Mouse (Mus musculus): ENCODE results near the gene Ccdc51. TPM values are rescaled to one million over a fixed set of nuclear protein-coding genes. Genes with fewer than 3 reads are reported as not detected.
A peak's percentile ranks its signal among the peaks of the same experiment; 100 is the strongest.

Gene Ccdc51
- polyA plus RNA-seq, 1 experiment from 2014 or later = 14.1 TPM

GRCm38 (mm10) chr9:109058006-109058765 lies 24.1 kb upstream of the Ccdc51 start:
- Histone ChIP-seq H3K27ac (peak overlapping the region; percentile 92), H3K36me3 (peaks cover 63% of the 10 kb centered on the region), H3K4me3 (no peak overlapping the region), H3K4me1 (peaks cover 38% of the 10 kb centered on the region), H3K9ac (peak overlapping the region; percentile 75), H3K27me3 (no peaks in the 10 kb centered on the region), H3K4me2 (peak overlapping the region; percentile 66), H3K9me3 (no peaks in the 10 kb centered on the region)
- no peak for ATAC-seq (ENCODE audit: insufficient number of reproducible peaks, insufficient read depth, low FRiP score, low TSS enrichment, low read depth)
- WGBS = 92% methylated on average over 19 of the region's 19 CpGs

- peak; percentile 74 for ATAC-seq (ENCODE audit: insufficient number of reproducible peaks, insufficient read depth, low FRiP score, low TSS enrichment, low read depth)
- WGBS = 11% methylated on average over 15 of the region's 15 CpGs
Observed at GRCm38 (mm10) chr9:109059136-109059903, 23.0 kb upstream of the Ccdc51 start, which contains the start of gene Trex1. Gene Trex1 (minus strand): TSS chr9:109059734.

DNA sequence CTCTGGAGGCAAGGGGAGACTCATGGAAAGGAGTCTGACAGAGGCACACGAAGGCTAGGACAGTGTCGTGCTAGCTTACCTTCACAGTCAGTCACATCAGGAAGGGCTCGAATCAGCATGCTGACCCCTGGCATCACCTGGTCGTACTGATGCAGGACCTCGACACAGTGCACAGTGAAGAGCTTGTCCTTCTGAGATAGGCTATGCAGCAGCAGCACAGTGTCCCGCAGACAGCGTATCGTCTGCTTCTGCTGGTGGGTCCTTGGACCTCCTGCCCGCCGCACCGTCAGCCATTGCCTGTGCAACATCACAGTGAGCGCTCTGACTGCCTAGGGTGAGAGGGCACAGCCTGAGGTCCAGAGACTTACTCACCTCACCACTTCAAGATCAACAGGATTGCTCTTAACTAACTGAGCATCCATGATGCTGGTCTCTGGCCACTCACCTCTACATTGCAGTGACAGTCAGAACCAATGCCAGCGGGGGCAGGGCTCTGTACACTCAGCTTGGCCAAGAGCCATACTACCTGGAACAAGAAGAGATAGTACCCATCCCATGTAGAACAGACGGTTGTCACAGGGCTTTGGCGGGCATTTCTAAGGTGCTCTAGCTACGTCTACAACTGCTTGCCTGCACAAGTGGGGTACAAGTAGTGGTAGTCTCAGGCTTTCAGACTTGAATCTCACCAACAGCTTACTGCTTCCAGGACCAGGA lies 22.0 kb upstream of the Ccdc51 start:
- Histone ChIP-seq H3K27me3 (no peaks in the 10 kb centered on the region), H3K4me3 (no peak overlapping the region), H3K9ac (peak overlapping the region; percentile 75; the same call in 1 of the 2 replicates), H3K9me3 (no peaks in the 10 kb centered on the region), H3K36me3 (peaks cover 84% of the 10 kb centered on the region), H3K4me2 (no peak overlapping the region), H3K4me1 (peaks cover 23% of the 10 kb centered on the region), H3K27ac (peak overlapping the region; percentile 92; the same call in 1 of the 2 replicates)
- ATAC-seq (ENCODE audit: insufficient number of reproducible peaks, insufficient read depth, low FRiP score, low TSS enrichment, low read depth) = no peak
- 88% methylated on average over 16 of the region's 16 CpGs for WGBS

More at GRCm38 (mm10) chr9:109059136-109059903, 23.0 kb upstream of the Ccdc51 start, which contains the start of gene Trex1:
- no peaks in the 10 kb centered on the region for H3K27me3 ChIP-seq
- peaks cover 34% of the 10 kb centered on the region for H3K4me1 ChIP-seq
- H3K36me3 ChIP-seq = peaks cover 73% of the 10 kb centered on the region
- no peaks in the 10 kb centered on the region for H3K9me3 ChIP-seq
- peak within 1 kb of the TSS; percentile 92 for H3K27ac ChIP-seq
- peak within 1 kb of the TSS; percentile 40 for H3K4me3 ChIP-seq
- peak within 1 kb of the TSS; percentile 75 for H3K9ac ChIP-seq
- H3K4me2 ChIP-seq = peak within 1 kb of the TSS; percentile 66

DNA sequence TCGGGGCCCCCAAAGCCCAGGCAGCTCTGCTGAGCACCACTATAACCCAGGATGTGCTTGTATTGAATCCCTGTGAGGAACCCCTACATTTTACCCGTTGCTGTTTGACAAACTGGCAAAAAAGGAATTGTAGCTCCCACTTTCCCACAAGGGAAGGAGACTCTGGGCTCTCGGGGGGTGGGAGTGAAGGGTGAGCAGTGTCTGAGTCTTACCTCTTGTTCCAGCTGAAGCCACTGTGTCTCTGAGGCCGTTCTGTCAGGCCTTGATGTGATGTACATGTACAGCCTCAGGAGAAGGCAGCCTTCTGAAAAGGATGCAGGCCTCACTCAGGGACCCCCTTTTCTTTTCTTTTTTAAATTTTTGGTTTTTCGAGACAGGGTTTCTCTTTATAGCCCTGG lies 21.4 kb upstream of the Ccdc51 start:
- Histone ChIP-seq H3K27ac (no peak overlapping the region), H3K27me3 (no peaks in the 10 kb centered on the region), H3K4me2 (no peak overlapping the region), H3K9ac (no peak overlapping the region), H3K4me1 (peaks cover 19% of the 10 kb centered on the region), H3K9me3 (no peaks in the 10 kb centered on the region), H3K36me3 (peaks cover 86% of the 10 kb centered on the region), H3K4me3 (no peak overlapping the region)
- ATAC-seq (ENCODE audit: insufficient number of reproducible peaks, insufficient read depth, low FRiP score, low TSS enrichment, low read depth) = no peak
- 81% methylated on average over 5 of the region's 5 CpGs for WGBS

GRCm38 (mm10) chr9:109068095-109068735 lies 14.1 kb upstream of the Ccdc51 start:
- H3K9me3 ChIP-seq = no peaks in the 10 kb centered on the region
- H3K27ac ChIP-seq = no peak overlapping the region
- H3K4me3 ChIP-seq = no peak overlapping the region
- ATAC-seq (ENCODE audit: insufficient number of reproducible peaks, insufficient read depth, low FRiP score, low TSS enrichment, low read depth) = no peak
- H3K36me3 ChIP-seq = peaks cover 84% of the 10 kb centered on the region
- WGBS = 90% methylated on average over 3 of the region's 3 CpGs
- no peaks in the 10 kb centered on the region for H3K27me3 ChIP-seq
- H3K9ac ChIP-seq = no peak overlapping the region
- H3K4me2 ChIP-seq = no peak overlapping the region
- H3K4me1 ChIP-seq = peaks cover 10% of the 10 kb centered on the region

DNA sequence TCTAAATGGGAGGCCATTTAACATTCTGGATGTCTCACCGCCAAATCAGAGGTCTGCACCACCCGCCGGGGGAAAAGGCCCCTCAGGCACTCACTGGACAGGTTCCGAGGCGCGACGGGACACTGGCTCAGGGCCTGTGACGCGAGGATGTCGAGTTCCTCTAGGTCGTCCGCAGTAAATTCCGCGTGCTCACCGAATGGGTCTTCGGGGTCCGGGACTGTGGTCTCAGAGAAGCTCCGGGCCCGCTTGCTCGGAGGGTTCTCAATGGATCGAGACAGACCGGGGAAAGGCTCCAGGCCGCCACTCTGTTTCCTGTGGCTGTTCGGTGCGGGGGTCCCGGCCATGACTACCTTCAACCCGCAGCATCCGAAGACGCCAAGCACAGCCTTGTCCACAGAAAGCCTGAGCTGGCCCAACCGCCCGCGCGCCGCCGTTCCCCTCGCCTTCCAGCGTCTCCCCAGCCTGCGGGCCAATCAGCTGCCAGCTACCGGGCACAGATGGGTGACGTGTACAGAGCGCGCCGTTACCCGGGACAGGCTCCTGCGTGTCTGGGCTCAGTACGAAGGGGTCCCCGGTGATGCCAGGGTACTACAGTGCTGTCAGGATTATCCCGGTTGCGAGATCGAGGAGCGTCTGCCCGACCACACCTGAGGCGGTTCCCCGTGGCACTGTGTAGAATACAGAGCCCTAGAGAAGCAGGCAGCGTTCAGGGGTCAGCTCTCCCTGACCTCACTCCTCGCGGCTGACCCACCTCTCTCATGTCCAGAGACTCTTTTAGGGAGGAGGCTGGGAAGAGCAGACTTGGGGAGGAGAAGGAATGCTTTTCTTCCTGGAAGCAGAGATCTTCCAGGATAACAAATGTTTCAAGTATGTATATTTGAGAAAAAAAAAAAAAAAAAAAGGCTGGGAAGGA lies 8.4 kb upstream of the Ccdc51 start, which contains the start of gene Atrip:
Atrip (minus strand) TSS at position 464 of the 913 bp plus-strand sequence.
- Histone ChIP-seq H3K4me1 (peaks cover 17% of the 10 kb centered on the region), H3K4me2 (peak within 1 kb of the TSS; percentile 91), H3K9me3 (no peaks in the 10 kb centered on the region), H3K27ac (peak within 1 kb of the TSS; percentile 80), H3K36me3 (peaks cover 39% of the 10 kb centered on the region), H3K4me3 (peak within 1 kb of the TSS; percentile 89), H3K27me3 (no peaks in the 10 kb centered on the region), H3K9ac (peak within 1 kb of the TSS; percentile 92)
- ATAC-seq (ENCODE audit: insufficient number of reproducible peaks, insufficient read depth, low FRiP score, low TSS enrichment, low read depth) = peak; percentile 91
- WGBS = under 1% methylated on average over 57 of the region's 57 CpGs

GRCm38 (mm10) chr9:109080516-109080915 lies 1.8 kb upstream of the Ccdc51 start:
- Histone ChIP-seq H3K4me2 (peak overlapping the region; percentile 86; the same call in 1 of the 2 replicates), H3K4me1 (peaks cover 23% of the 10 kb centered on the region), H3K9ac (no peak overlapping the region), H3K4me3 (no peak overlapping the region), H3K27ac (no peak overlapping the region), H3K36me3 (peaks cover 29% of the 10 kb centered on the region), H3K9me3 (no peaks in the 10 kb centered on the region), H3K27me3 (no peaks in the 10 kb centered on the region)
- WGBS = 94% methylated on average over 3 of the region's 3 CpGs
- ATAC-seq (ENCODE audit: insufficient number of reproducible peaks, insufficient read depth, low FRiP score, low TSS enrichment, low read depth) = no peak

GRCm38 (mm10) chr9:109081749-109082123 lies 557 bp upstream of the Ccdc51 start:
- Histone ChIP-seq H3K4me2 (peak overlapping the region; percentile 86), H3K4me3 (peak overlapping the region; percentile 83), H3K27ac (peak overlapping the region; percentile 55), H3K27me3 (no peaks in the 10 kb centered on the region), H3K9me3 (no peaks in the 10 kb centered on the region), H3K4me1 (peaks cover 23% of the 10 kb centered on the region), H3K9ac (peak overlapping the region; percentile 87), H3K36me3 (peaks cover 29% of the 10 kb centered on the region)
- 8% methylated on average over 11 of the region's 11 CpGs for WGBS
- no peak for ATAC-seq (ENCODE audit: insufficient number of reproducible peaks, insufficient read depth, low FRiP score, low TSS enrichment, low read depth)

- H3K9ac ChIP-seq = 0 out of 2 replicates have a peak overlapping the region, but pooled peaks have one; percentile 16
- H3K4me1 ChIP-seq = peaks cover 38% of the 10 kb centered on the region
- no peak for ATAC-seq (ENCODE audit: insufficient number of reproducible peaks, insufficient read depth, low FRiP score, low TSS enrichment, low read depth)
- WGBS = 9% methylated on average over 2 of the region's 2 CpGs
- no peaks in the 10 kb centered on the region for H3K9me3 ChIP-seq
- H3K4me2 ChIP-seq = no peak overlapping the region
- H3K27ac ChIP-seq = no peak overlapping the region
- H3K36me3 ChIP-seq = peaks cover 20% of the 10 kb centered on the region
- H3K27me3 ChIP-seq = no peaks in the 10 kb centered on the region
- H3K4me3 ChIP-seq = no peak overlapping the region
Observed at GRCm38 (mm10) chr9:109084922-109085321, 2.6 kb downstream of the Ccdc51 start.

- H3K9me3 ChIP-seq = no peaks in the 10 kb centered on the region
- H3K4me1 ChIP-seq = peaks cover 27% of the 10 kb centered on the region
- H3K36me3 ChIP-seq = peaks cover 35% of the 10 kb centered on the region
- ATAC-seq (ENCODE audit: insufficient number of reproducible peaks, insufficient read depth, low FRiP score, low TSS enrichment, low read depth) = no peak
- H3K4me3 ChIP-seq = no peak overlapping the region
- 0 out of 2 replicates have a peak overlapping the region, but pooled peaks have one; percentile 3 for H3K27ac ChIP-seq
- peak overlapping the region; percentile 27 for H3K9ac ChIP-seq
- no peaks in the 10 kb centered on the region for H3K27me3 ChIP-seq
- no peak overlapping the region for H3K4me2 ChIP-seq
- 10% methylated on average over 5 of the region's 5 CpGs for WGBS
Observed at GRCm38 (mm10) chr9:109087987-109088386, 5.7 kb downstream of the Ccdc51 start.
